27 mouse cellular contexts compared by ENCODE assay signal in genomic region chr13:34507224-34507623, GRCm38 (mm10).
DNase-seq lines count a peak whose midpoint lies in the region; ATAC-seq and TF ChIP-seq lines count a peak whose summit lies in the region.
"Had no signal": no experiment of that assay in that cellular context is flagged by ENCODE, and none has a peak within 500 bp of the region (broad histone marks: within the 10 kb centered on the region; RNA-seq: fewer than 3 reads in every experiment).

No protein-coding gene starts in this region.

- H3K4me1 ChIP-seq in embryonic facial prominence, embryonic 14.5 days (ENCODE audit: control insufficient read depth, insufficient read depth, low read length): no peaks in the 10 kb centered on the region
- H3K4me1 ChIP-seq in embryonic facial prominence, embryonic 10.5 days: no peaks in the 10 kb centered on the region
- H3K4me1 ChIP-seq: embryonic facial prominence, embryonic 12.5 days; embryonic facial prominence, embryonic 15.5 days; forebrain, embryonic 12.5 days had no signal

- no peaks in the 10 kb centered on the region for H3K36me3 ChIP-seq in embryonic facial prominence, embryonic 14.5 days (ENCODE audit: control insufficient read depth, insufficient read depth, low read length)
- no peaks in the 10 kb centered on the region for H3K36me3 ChIP-seq in embryonic facial prominence, embryonic 10.5 days (replicated peaks)
- H3K36me3 ChIP-seq: embryonic facial prominence, embryonic 12.5 days; embryonic facial prominence, embryonic 15.5 days; forebrain, embryonic 10.5 days; forebrain, embryonic 12.5 days; G1E had no signal

- POLR2A ChIA-PET in Patski (lab: Charles Lee): interaction anchor here (0.6 to 1.1 kb wide), 2 partner anchors 9 to 327 kb away, joined by 5 read pairs; no protein-coding TSS in a partner anchor

- H3K9ac ChIP-seq in embryonic facial prominence, embryonic 14.5 days (ENCODE audit: low read depth, low read length): no peak overlapping the region
- H3K9ac ChIP-seq: embryonic facial prominence, embryonic 12.5 days; embryonic facial prominence, embryonic 15.5 days; forebrain, embryonic 12.5 days had no signal

- ATAC-seq in embryonic facial prominence, embryonic 14.5 days (ENCODE audit: low read depth): peak; percentile 30; the same call in 1 of the 2 replicates
- ATAC-seq in frontal cortex, adult (ENCODE audit: low TSS enrichment): peak; percentile 34; the same call in 1 of the 2 replicates
- ATAC-seq in Patski: peak; percentile 60
- ATAC-seq: CD4-positive, CD25-positive, alpha-beta regulatory T cell, adult 4 months; forebrain, embryonic 14.5 days had no signal

- no peaks in the 10 kb centered on the region for H3K9me3 ChIP-seq in embryonic facial prominence, embryonic 14.5 days (ENCODE audit: control insufficient read depth, low read length)
- no peaks in the 10 kb centered on the region for H3K9me3 ChIP-seq in embryonic facial prominence, embryonic 10.5 days
- H3K9me3 ChIP-seq: embryonic facial prominence, embryonic 12.5 days; embryonic facial prominence, embryonic 15.5 days; forebrain, embryonic 10.5 days; forebrain, embryonic 12.5 days; G1E had no signal

- TF ChIP-seq POLR2A in brain, embryonic 14.5 days (IDR thresholded peaks at IDR 0.05; ENCODE audit: borderline replicate concordance, extremely low read depth, insufficient read depth, insufficient read length, poor library complexity, severe bottlenecking): no peak

- CTCF ChIA-PET in Patski (lab: Charles Lee): no interaction called here

- TF ChIP-seq CTCF in Patski (IDR thresholded peaks at IDR 0.05): no peak
- no peak for TF ChIP-seq CTCF in brain, embryonic 14.5 days (IDR thresholded peaks at IDR 0.05; ENCODE audit: borderline replicate concordance, extremely low read depth, insufficient read depth, insufficient read length)

- WGBS in embryonic facial prominence, embryonic 14.5 days: 50% methylated on average over 2 of the region's 2 CpGs
- 78% methylated on average over 2 of the region's 2 CpGs for WGBS in embryonic facial prominence, embryonic 10.5 days

- no peak overlapping the region for H3K4me2 ChIP-seq in embryonic facial prominence, embryonic 14.5 days (ENCODE audit: low read depth, low read length)
- H3K4me2 ChIP-seq: embryonic facial prominence, embryonic 12.5 days; embryonic facial prominence, embryonic 15.5 days; forebrain, embryonic 12.5 days had no signal

- H3K27me3 ChIP-seq in embryonic facial prominence, embryonic 14.5 days (replicated peaks; ENCODE audit: control insufficient read depth, insufficient read depth, low read length): no peaks in the 10 kb centered on the region
- no peaks in the 10 kb centered on the region for H3K27me3 ChIP-seq in embryonic facial prominence, embryonic 10.5 days (replicated peaks; ENCODE audit: low read depth, poor library complexity, severe bottlenecking)
- H3K27me3 ChIP-seq in Patski: no peaks in the 10 kb centered on the region
- H3K27me3 ChIP-seq: CH12.LX; embryonic facial prominence, embryonic 12.5 days; embryonic facial prominence, embryonic 15.5 days; forebrain, embryonic 12.5 days had no signal

- in situ Hi-C loops in Patski (cut with MboI; ENCODE audit: low pct_unique_long_range_greater_than_20kb): no loop called here

- H3K27ac ChIP-seq in embryonic facial prominence, embryonic 14.5 days (replicated peaks; ENCODE audit: low read depth, low read length): no peak overlapping the region
- H3K27ac ChIP-seq in embryonic facial prominence, embryonic 10.5 days (replicated peaks): no peak overlapping the region
- H3K27ac ChIP-seq: embryonic facial prominence, embryonic 12.5 days; embryonic facial prominence, embryonic 15.5 days; forebrain, embryonic 10.5 days; forebrain, embryonic 12.5 days had no signal

- peak; percentile 17 for DNase-seq in embryonic facial prominence, embryonic 14.5 days (ENCODE audit: low spot score)
- DNase-seq in embryonic facial prominence, embryonic 10.5 days (ENCODE audit: low spot score): no peak
- DNase-seq in frontal cortex, postnatal 36 days (ENCODE audit: low spot score in 2 of 2): no peak
- peak; percentile 63 for DNase-seq in Patski (ENCODE audit: low read depth, low spot score)
- peak; percentile 2 for DNase-seq in brain, embryonic 14.5 days (ENCODE audit: low read depth)
- no peak for DNase-seq in left cerebral cortex, adult 9 months (ENCODE audit: low spot score in 2 of 2)
- DNase-seq: adrenal gland, adult 2 months; adrenal gland, postnatal 10 days; adrenal gland, postnatal 25 days; B cell, adult 2 months; cerebellum, adult 11 months; cerebellum, adult 18-20 months; cerebellum, adult 8-10 months; cerebellum, adult 9-11 months; cerebellum, postnatal 14 days; cerebellum, postnatal 36 days; embryo, embryonic 11 days had no signal

- no peak overlapping the region for H3K4me3 ChIP-seq in embryonic facial prominence, embryonic 14.5 days (ENCODE audit: low read depth, low read length)
- H3K4me3 ChIP-seq in embryonic facial prominence, embryonic 10.5 days: no peak overlapping the region
- H3K4me3 ChIP-seq: embryonic facial prominence, embryonic 12.5 days; embryonic facial prominence, embryonic 15.5 days; erythroblast, embryonic 14.5 days; forebrain, embryonic 10.5 days; forebrain, embryonic 12.5 days had no signal

Comparison
In these comparisons a context has a peak if more than half of its experiments do, and no peak if none do; other contexts are left out.
1. DNase-seq: peak in embryonic facial prominence, embryonic 14.5 days (single experiment), Patski (single experiment) and brain, embryonic 14.5 days (single experiment); none in embryonic facial prominence, embryonic 10.5 days (single experiment), frontal cortex, postnatal 36 days (0 of 2) and left cerebral cortex, adult 9 months (0 of 2).
2. Peak in every context shown above with its lines, with median percentiles within 50 percentile points of each other: ATAC-seq.